Mouse (Mus musculus) adrenal gland, postnatal 10 days (tissue): ENCODE results near the gene Pcbp2. TPM values are rescaled to one million over a fixed set of nuclear protein-coding genes. Genes with fewer than 3 reads are reported as not detected.
A peak's percentile ranks its signal among the peaks of the same experiment; 100 is the strongest.

ENCODE experiments used
- DNase-seq: peaks from one replicate; pipeline ENCODE4 v3.0.0; 2021; ENCODE audit warnings: mixed read lengths
- total RNA-seq, 2 experiments: library from RNA; stranded (reverse); gene quantifications; 2 replicates each; pipeline ENCODE4 v1.2.3; 2021

Gene Pcbp2
- total RNA-seq, 2 experiments from 2014 or later, result 703 to 724 TPM

GRCm38 (mm10) chr15:102526111-102527002 lies 56.0 kb downstream of the Pcbp2 start:
- no peak for DNase-seq

- no peak for DNase-seq
These were observed 57.6 kb downstream of the Pcbp2 start for GRCm38 (mm10) chr15:102527936-102528335.

GRCm38 (mm10) chr15:102528396-102528795 lies 58.1 kb downstream of the Pcbp2 start:
- DNase-seq, result no peak

GRCm38 (mm10) chr15:102530566-102530965 lies 60.2 kb downstream of the Pcbp2 start:
- DNase-seq, result no peak

- DNase-seq, result no peak
These were observed 61.2 kb downstream of the Pcbp2 start for GRCm38 (mm10) chr15:102531586-102531985.

- DNase-seq, result no peak
These were observed 62.0 kb downstream of the Pcbp2 start for GRCm38 (mm10) chr15:102532106-102532900.

- no peak for DNase-seq
These were observed 63.6 kb downstream of the Pcbp2 start for GRCm38 (mm10) chr15:102533926-102534325.

GRCm38 (mm10) chr15:102544801-102545200 lies 74.5 kb downstream of the Pcbp2 start:
- DNase-seq, result no peak

GRCm38 (mm10) chr15:102546246-102546645 lies 75.9 kb downstream of the Pcbp2 start:
- DNase-seq, result no peak

- DNase-seq, result peak; percentile 75
These were observed 76.5 kb downstream of the Pcbp2 start for GRCm38 (mm10) chr15:102546677-102547427.

GRCm38 (mm10) chr15:102547478-102547877 lies 77.1 kb downstream of the Pcbp2 start:
- DNase-seq, result peak; percentile 29

Other genes with a start within 250 kb of the Pcbp2 start
- gene Itgb7, start 238.6 kb upstream of the Pcbp2 start, total RNA-seq, result 1 to 10 TPM; 6.4 to 7.1 TPM
- gene Rarg, start 213.0 kb upstream of the Pcbp2 start, total RNA-seq, result 10 to 100 TPM; 22.7 to 30.3 TPM
- not detected for gene Gm9918, start 200.0 kb upstream of the Pcbp2 start, total RNA-seq
- gene Mfsd5, start 191.1 kb upstream of the Pcbp2 start, total RNA-seq, result 10 to 100 TPM; 29.0 to 29.4 TPM
- gene Espl1, start 174.3 kb upstream of the Pcbp2 start, total RNA-seq, result 10 to 100 TPM in 1 of 2 experiments, 1 to 10 TPM in 1; 8.8 to 11.9 TPM
- gene Pfdn5, start 144.4 kb upstream of the Pcbp2 start, total RNA-seq, result 100 to 1,000 TPM; 342 to 354 TPM
- 10 to 100 TPM; 50.0 to 62.5 TPM for gene Myg1, start 138.8 kb upstream of the Pcbp2 start, total RNA-seq
- 10 to 100 TPM; 21.4 to 24.7 TPM for gene Aaas, start 119.8 kb upstream of the Pcbp2 start, total RNA-seq
- 1 to 10 TPM in 1 of 2 experiments, under 1 TPM in 1; 0.15 to 2.3 TPM for gene Sp7, start 103.4 kb upstream of the Pcbp2 start, total RNA-seq
- 10 to 100 TPM; 67.8 to 83.4 TPM for gene Sp1, start 64.4 kb upstream of the Pcbp2 start, total RNA-seq
- 1 to 10 TPM; 1.7 to 2.1 TPM for gene Amhr2, start 25.2 kb upstream of the Pcbp2 start, total RNA-seq
- 10 to 100 TPM; 46.9 to 53.1 TPM for gene Prr13, start 11.5 kb upstream of the Pcbp2 start, total RNA-seq
- 1 to 10 TPM; 3.7 to 4.1 TPM for gene Gm10337, start 33.2 kb downstream of the Pcbp2 start, total RNA-seq
- gene Map3k12, start 46.5 kb downstream of the Pcbp2 start, total RNA-seq, result 10 to 100 TPM in 1 of 2 experiments, 1 to 10 TPM in 1; 7.7 to 11.2 TPM
- 10 to 100 TPM; 36.0 to 43.1 TPM for gene Tarbp2, start 47.7 kb downstream of the Pcbp2 start, total RNA-seq
- gene Npff, start 54.4 kb downstream of the Pcbp2 start, total RNA-seq, result 1 to 10 TPM; 2.5 to 5.9 TPM
- gene Gm28047, start 154.5 kb downstream of the Pcbp2 start, total RNA-seq, result 1 to 10 TPM in 1 of 2 experiments, not detected in 1; 1.5 TPM
- 10 to 100 TPM; 68.5 to 80.8 TPM for gene Atf7, start 154.9 kb downstream of the Pcbp2 start, total RNA-seq
- 10 to 100 TPM; 41.9 to 42.3 TPM for gene Atp5g2, start 201.8 kb downstream of the Pcbp2 start, total RNA-seq